Mouse (Mus musculus) midbrain, postnatal 0 days (tissue): ENCODE results near the gene Ifi208. TPM values are rescaled to one million over a fixed set of nuclear protein-coding genes. Genes with fewer than 3 reads are reported as not detected.
"Not testable (repeated sequence)": the region's sequence is repeated elsewhere in the genome, so short reads cannot be mapped to it uniquely, and the experiment has no call there.

Experiments used
- ATAC-seq: fragments of 200-750 bp; cut with Nextera tagmentation; 2 replicates; pipeline ENCODE4 v1.8.0; 2017; ENCODE audit warnings: moderate number of reproducible peaks, mild to moderate bottlenecking, moderate TSS enrichment, moderate library complexity; ENCODE audit not compliant: low FRiP score
- DNase-seq: peaks from one replicate; pipeline ENCODE4 v3.0.0-alpha.2; 2015; ENCODE audit warnings: low spot score
- H3K27ac ChIP-seq: fragments of 300-500 bp; sonication (generic); 2 replicates; pipeline ENCODE4 v1.5.1; 2014; ENCODE audit warnings: low read depth, mild to moderate bottlenecking, low read length, mixed read lengths
- H3K27me3 ChIP-seq: fragments of 300-500 bp; sonication (generic); 2 replicates; pipeline ENCODE4 v1.6.1; 2014; ENCODE audit warnings: low read length, control low read depth, mixed read lengths; ENCODE audit not compliant: insufficient read depth
- H3K36me3 ChIP-seq: fragments of 300-500 bp; sonication (generic); 2 replicates; pipeline ENCODE4 v1.6.1; 2014; ENCODE audit warnings: low read length, control low read depth, mixed read lengths; ENCODE audit not compliant: insufficient read depth
- H3K4me1 ChIP-seq: fragments of 300-500 bp; sonication (generic); 2 replicates; pipeline ENCODE4 v1.6.1; 2014; ENCODE audit warnings: mild to moderate bottlenecking, control low read depth, antibody characterized with exemption, low read length, mixed read lengths; ENCODE audit not compliant: insufficient read depth
- H3K4me2 ChIP-seq: fragments of 300-500 bp; sonication (generic); 2 replicates; pipeline ENCODE4 v1.6.1; 2014; ENCODE audit warnings: low read depth, mild to moderate bottlenecking, low read length, mixed read lengths; ENCODE audit not compliant: poor library complexity, severe bottlenecking
- H3K4me3 ChIP-seq: fragments of 300-500 bp; sonication (generic); 2 replicates; pipeline ENCODE4 v1.5.1; 2014; ENCODE audit warnings: low read depth, mild to moderate bottlenecking, low read length, moderate library complexity
- H3K9ac ChIP-seq: fragments of 300-500 bp; sonication (generic); replicated peaks from 2 replicates; pipeline ENCODE4 v1.6.1; 2014; ENCODE audit warnings: mild to moderate bottlenecking, low read length, moderate library complexity, mixed read lengths; ENCODE audit not compliant: poor library complexity, severe bottlenecking
- H3K9me3 ChIP-seq: fragments of 300-500 bp; sonication (generic); 2 replicates; pipeline ENCODE4 v1.6.1; 2016; ENCODE audit warnings: low read length, control low read depth
- CTCF ChIP-seq: IDR thresholded peaks from 2 replicates; pipeline ENCODE4 v1.5.1; 2016; ENCODE audit warnings: antibody characterized with exemption, mild to moderate bottlenecking
- WGBS: fragments of 180-500 bp; shearing (Covaris S2); extraction: QIAGEN DNeasy Blood & Tissue Kit; methylation state at CpG from one replicate; pipeline ENCODE4 v1.1.7; 2014; 5-methylcytosine and 5-hydroxymethylcytosine counted together
- polyA plus RNA-seq: library from polyadenylated mRNA; unstranded; fragments of >200 nt; fragmentation: Nextera tagmentation; extraction: Ambion mirVana; gene quantifications from 2 replicates; pipeline ENCODE4 v1.2.1, GENCODE M21; 2015
- total RNA-seq: library from RNA; depleted of rRNA; stranded (reverse); fragments of >200 nt; gene quantifications from 2 replicates; pipeline ENCODE4 v1.2.3, GENCODE M21; 2014; rRNA removed

Gene Ifi208
- not detected in 2 replicates for total RNA-seq
- polyA plus RNA-seq, result not detected in 2 replicates

GRCm38 (mm10) chr1:173673458-173674097, at the start of gene Ifi208:
Gene Ifi208 (plus strand): TSS chr1:173673675.
- not testable (repeated sequence) for ATAC-seq, DNase-seq, H3K9me3 ChIP-seq, H3K4me3 ChIP-seq, H3K36me3 ChIP-seq, H3K27ac ChIP-seq, H3K4me1 ChIP-seq, H3K9ac ChIP-seq, H3K4me2 ChIP-seq, H3K27me3 ChIP-seq
- WGBS, result 58% methylated on average over 3 of the region's 3 CpGs

- no peak for DNase-seq
- Histone ChIP-seq H3K27me3 (no peaks in the 10 kb centered on the region), H3K9me3 (no peaks in the 10 kb centered on the region), H3K9ac (no peak overlapping the region), H3K27ac (no peak overlapping the region), H3K4me1 (no peaks in the 10 kb centered on the region), H3K4me3 (no peak overlapping the region), H3K4me2 (no peak overlapping the region), H3K36me3 (no peaks in the 10 kb centered on the region)
- WGBS, result 86% methylated on average over 2 of the region's 2 CpGs
- no peak for ATAC-seq
- no peak for TF ChIP-seq CTCF
Measured at GRCm38 (mm10) chr1:173624052-173624451, 49.4 kb upstream of the Ifi208 start.

DNA sequence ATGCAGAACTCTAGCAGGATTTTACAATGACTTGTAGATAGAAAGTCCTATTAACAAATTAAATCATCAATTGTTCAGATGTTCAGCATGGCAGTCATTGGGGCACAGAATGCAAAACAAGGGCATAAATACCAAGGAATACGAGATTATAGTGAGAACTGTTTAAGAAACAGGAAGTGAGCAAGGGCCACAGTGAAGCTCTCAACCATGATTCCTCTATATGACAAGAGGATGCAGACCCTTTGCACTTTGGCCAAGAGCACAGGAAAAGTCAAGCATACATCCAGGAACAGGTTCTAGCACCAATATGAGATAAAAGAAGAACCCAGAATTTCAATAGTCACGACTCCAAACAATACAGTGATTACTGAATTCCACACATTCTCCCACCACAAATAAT, 46.8 kb upstream of the Ifi208 start:
- no peaks in the 10 kb centered on the region for H3K9me3 ChIP-seq
- H3K27ac ChIP-seq, result no peak overlapping the region
- TF ChIP-seq CTCF, result no peak
- WGBS, result 77% methylated on average over 2 of the region's 2 CpGs
- H3K9ac ChIP-seq, result no peak overlapping the region
- H3K4me2 ChIP-seq, result no peak overlapping the region
- H3K4me1 ChIP-seq, result no peaks in the 10 kb centered on the region
- no peaks in the 10 kb centered on the region for H3K36me3 ChIP-seq
- ATAC-seq (no peak), DNase-seq (no peak)
- no peak overlapping the region for H3K4me3 ChIP-seq
- no peaks in the 10 kb centered on the region for H3K27me3 ChIP-seq

- not testable (repeated sequence) for ATAC-seq, H3K27me3 ChIP-seq, H3K36me3 ChIP-seq, DNase-seq, H3K9me3 ChIP-seq, H3K4me3 ChIP-seq, H3K4me1 ChIP-seq, H3K4me2 ChIP-seq, H3K27ac ChIP-seq, H3K9ac ChIP-seq
- WGBS, result 83% methylated on average over 2 of the region's 2 CpGs
Measured at GRCm38 (mm10) chr1:173630622-173631021, 42.9 kb upstream of the Ifi208 start, which contains the start of gene Ifi209. Gene Ifi209 (plus strand): TSS chr1:173630917.

DNA sequence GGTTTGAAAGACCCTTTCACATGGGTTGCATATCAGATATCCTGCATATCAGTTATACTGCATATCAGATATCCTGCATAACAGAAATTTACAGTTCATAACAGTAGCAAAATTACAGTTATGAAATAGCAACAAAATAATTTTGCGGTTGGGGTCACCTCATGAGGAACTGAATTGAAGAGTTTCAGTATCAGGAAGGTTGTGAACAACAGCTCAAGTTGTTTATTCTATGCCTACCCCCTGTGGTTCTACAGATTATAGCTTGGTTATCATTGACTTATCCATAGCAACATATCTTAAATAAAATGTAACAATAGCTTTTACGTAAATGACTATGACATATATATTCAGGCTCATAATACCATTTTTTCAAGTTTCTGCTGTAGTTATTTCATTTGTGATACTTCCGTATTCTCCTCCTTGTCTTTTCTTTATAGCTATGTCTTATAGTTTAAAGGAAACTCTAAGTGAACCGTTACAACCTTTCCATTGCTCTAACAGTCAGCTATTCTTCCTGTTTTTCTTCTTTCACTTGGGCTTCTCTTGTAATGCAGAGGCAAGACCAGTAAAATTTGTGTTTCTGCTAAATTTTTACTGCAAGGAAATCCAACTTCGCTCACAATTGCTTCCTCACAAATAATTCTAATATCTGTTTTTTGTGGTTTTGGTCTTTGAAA, 39.4 kb upstream of the Ifi208 start:
- no peak overlapping the region for H3K9ac ChIP-seq
- WGBS, result 92% methylated on average over 5 of the region's 5 CpGs
- H3K4me3 ChIP-seq, result no peak overlapping the region
- H3K4me1 ChIP-seq, result no peaks in the 10 kb centered on the region
- H3K36me3 ChIP-seq, result no peaks in the 10 kb centered on the region
- no peaks in the 10 kb centered on the region for H3K27me3 ChIP-seq
- DNase-seq (no peak), ATAC-seq (no peak)
- no peak overlapping the region for H3K4me2 ChIP-seq
- no peak for TF ChIP-seq CTCF
- H3K27ac ChIP-seq, result no peak overlapping the region
- no peaks in the 10 kb centered on the region for H3K9me3 ChIP-seq

GRCm38 (mm10) chr1:173645393-173645792, 28.1 kb upstream of the Ifi208 start:
- H3K9ac ChIP-seq, result no peak overlapping the region
- H3K36me3 ChIP-seq, result no peaks in the 10 kb centered on the region
- H3K9me3 ChIP-seq, result no peaks in the 10 kb centered on the region
- DNase-seq (no peak), ATAC-seq (no peak)
- H3K4me2 ChIP-seq, result no peak overlapping the region
- H3K27ac ChIP-seq, result no peak overlapping the region
- H3K4me3 ChIP-seq, result no peak overlapping the region
- no peaks in the 10 kb centered on the region for H3K27me3 ChIP-seq
- 84% methylated on average over 2 of the region's 2 CpGs for WGBS
- TF ChIP-seq CTCF, result no peak
- no peaks in the 10 kb centered on the region for H3K4me1 ChIP-seq
